Mouse (Mus musculus) brain, embryonic 14.5 days (tissue): ENCODE measurements around the gene Stard7. TPM values are rescaled to one million over a fixed set of nuclear protein-coding genes. Genes with fewer than 3 reads are reported as not detected.

Source experiments
- DNase-seq: peaks from one replicate; pipeline ENCODE4 v3.0.0-alpha.2; 2011; ENCODE audit warnings: low read depth
- CTCF ChIP-seq: fragments of 200-500 bp; IDR thresholded peaks from 2 replicates; pipeline ENCODE4 v1.5.1; 2012; ENCODE audit warnings: inconsistent platforms, mild to moderate bottlenecking, moderate library complexity, borderline replicate concordance; ENCODE audit not compliant: insufficient read depth, insufficient read length; ENCODE audit errors: extremely low read depth
- POLR2A ChIP-seq: fragments of 200-500 bp; IDR thresholded peaks from 2 replicates; pipeline ENCODE4 v1.6.1; 2012; ENCODE audit warnings: mild to moderate bottlenecking, inconsistent platforms, borderline replicate concordance; ENCODE audit not compliant: poor library complexity, insufficient read depth, insufficient read length, severe bottlenecking; ENCODE audit errors: extremely low read depth
- polyA plus RNA-seq: library from polyadenylated mRNA; depleted of rRNA; stranded (reverse); fragments of >200 nt; gene quantifications from 2 replicates; pipeline ENCODE4 v1.2.3, GENCODE M21; 2012

Gene Stard7
- polyA plus RNA-seq, 1 experiment = 91.9 TPM

- no peak for DNase-seq
- TF ChIP-seq POLR2A (no peak), CTCF (no peak)
Measured at GRCm38 (mm10) chr2:127314467-127315154, 44.6 kb downstream of the Stard7 start.

- DNase-seq = no peak
- TF ChIP-seq POLR2A (no peak), CTCF (no peak)
Measured at GRCm38 (mm10) chr2:127315155-127315470, 45.1 kb downstream of the Stard7 start.

- no peak for TF ChIP-seq POLR2A
- no peak for TF ChIP-seq CTCF
- no peak for DNase-seq
Measured at GRCm38 (mm10) chr2:127316431-127316830, 46.4 kb downstream of the Stard7 start.

- no peak for DNase-seq
- TF ChIP-seq CTCF (no peak), POLR2A (no peak)
Measured at GRCm38 (mm10) chr2:127318136-127318535, 48.1 kb downstream of the Stard7 start.

- TF ChIP-seq CTCF = no peak
- TF ChIP-seq POLR2A = no peak
- no peak for DNase-seq
Measured at GRCm38 (mm10) chr2:127319071-127319470, 49.1 kb downstream of the Stard7 start.

- TF ChIP-seq POLR2A (no peak), CTCF (no peak)
- no peak for DNase-seq
Measured at GRCm38 (mm10) chr2:127322671-127323285, 52.8 kb downstream of the Stard7 start.

- TF ChIP-seq CTCF (no peak), POLR2A (no peak)
- DNase-seq = no peak
Measured at GRCm38 (mm10) chr2:127323667-127324066, 53.6 kb downstream of the Stard7 start.

- TF ChIP-seq POLR2A = no peak
- no peak for TF ChIP-seq CTCF
- no peak for DNase-seq
Measured at GRCm38 (mm10) chr2:127324456-127324855, 54.4 kb downstream of the Stard7 start.

GRCm38 (mm10) chr2:127328090-127328851 lies 58.3 kb downstream of the Stard7 start:
- DNase-seq = no peak
- no peak for TF ChIP-seq CTCF
- no peak for TF ChIP-seq POLR2A

GRCm38 (mm10) chr2:127332807-127333570 lies 63.0 kb downstream of the Stard7 start:
- TF ChIP-seq POLR2A = no peak
- TF ChIP-seq CTCF = no peak
- no peak for DNase-seq
